Mouse (Mus musculus): ENCODE measurements around the gene Uggt1.

Uggt1 gene

GRCm38 (mm10) chr1:36258631-36259030, 14.1 kb upstream of the Uggt1 start:
- DNase-seq (ENCODE audit: extremely low spot score, low spot score), result no peak

- no peak for DNase-seq (ENCODE audit: extremely low spot score, low spot score)
Measured at GRCm38 (mm10) chr1:36257276-36257675, 12.8 kb upstream of the Uggt1 start.

GRCm38 (mm10) chr1:36255871-36256640, 11.5 kb upstream of the Uggt1 start:
- peak; percentile 25 for DNase-seq (ENCODE audit: extremely low spot score, low spot score)

- peak; percentile 57 for DNase-seq (ENCODE audit: extremely low spot score, low spot score)
Measured at GRCm38 (mm10) chr1:36254635-36255360, 10.3 kb upstream of the Uggt1 start.

- DNase-seq (ENCODE audit: extremely low spot score, low spot score), result peak; percentile 56
Measured at GRCm38 (mm10) chr1:36252791-36253190, 8.3 kb upstream of the Uggt1 start.

- DNase-seq (ENCODE audit: extremely low spot score, low spot score), result no peak
Measured at GRCm38 (mm10) chr1:36251426-36251825, 6.9 kb upstream of the Uggt1 start.

GRCm38 (mm10) chr1:36246688-36247087, 2.2 kb upstream of the Uggt1 start:
- DNase-seq (ENCODE audit: extremely low spot score, low spot score), result no peak

- DNase-seq (ENCODE audit: extremely low spot score, low spot score), result no peak
Measured at GRCm38 (mm10) chr1:36244828-36245215, 302 bp upstream of the Uggt1 start.

GRCm38 (mm10) chr1:36243447-36244057, 968 bp downstream of the Uggt1 start:
- DNase-seq (ENCODE audit: extremely low spot score, low spot score), result no peak

GRCm38 (mm10) chr1:36241903-36242429, 2.6 kb downstream of the Uggt1 start:
- DNase-seq (ENCODE audit: extremely low spot score, low spot score), result no peak

- DNase-seq (ENCODE audit: extremely low spot score, low spot score), result no peak
Measured at GRCm38 (mm10) chr1:36240176-36240575, 4.3 kb downstream of the Uggt1 start.

- DNase-seq (ENCODE audit: extremely low spot score, low spot score), result no peak
Measured at GRCm38 (mm10) chr1:36239396-36239795, 5.1 kb downstream of the Uggt1 start.

- DNase-seq (ENCODE audit: extremely low spot score, low spot score), result no peak
Measured at GRCm38 (mm10) chr1:36235855-36236254, 8.7 kb downstream of the Uggt1 start.

GRCm38 (mm10) chr1:36235057-36235639, 9.4 kb downstream of the Uggt1 start:
- no peak for DNase-seq (ENCODE audit: extremely low spot score, low spot score)

- DNase-seq (ENCODE audit: extremely low spot score, low spot score), result no peak
Measured at GRCm38 (mm10) chr1:36233218-36233617, 11.3 kb downstream of the Uggt1 start.

GRCm38 (mm10) chr1:36230919-36231705, 13.4 kb downstream of the Uggt1 start:
- DNase-seq (ENCODE audit: extremely low spot score, low spot score), result no peak

- DNase-seq (ENCODE audit: extremely low spot score, low spot score), result no peak
Measured at GRCm38 (mm10) chr1:36228461-36228860, 16.1 kb downstream of the Uggt1 start.

- DNase-seq (ENCODE audit: extremely low spot score, low spot score), result no peak
Measured at GRCm38 (mm10) chr1:36224648-36225047, 19.9 kb downstream of the Uggt1 start.

GRCm38 (mm10) chr1:36214324-36214723, 30.2 kb downstream of the Uggt1 start:
- DNase-seq (ENCODE audit: extremely low spot score, low spot score), result no peak

- no peak for DNase-seq (ENCODE audit: extremely low spot score, low spot score)
Measured at GRCm38 (mm10) chr1:36201739-36202138, 42.8 kb downstream of the Uggt1 start.

- DNase-seq (ENCODE audit: extremely low spot score, low spot score), result no peak
Measured at GRCm38 (mm10) chr1:36194482-36194881, 50.0 kb downstream of the Uggt1 start.

Measured in neural tube, embryonic 10.5 days (tissue).